Mouse (Mus musculus) right cerebral cortex, postnatal 36 days (tissue): ENCODE results near the gene Gm48552.

Source experiments
- DNase-seq, 2 experiments: peaks; one replicate each; pipeline ENCODE4 v3.0.0; 2022; ENCODE audit warnings: low spot score in 2 of 2, mixed read lengths in 1 of 2

Gene Gm48552

DNA sequence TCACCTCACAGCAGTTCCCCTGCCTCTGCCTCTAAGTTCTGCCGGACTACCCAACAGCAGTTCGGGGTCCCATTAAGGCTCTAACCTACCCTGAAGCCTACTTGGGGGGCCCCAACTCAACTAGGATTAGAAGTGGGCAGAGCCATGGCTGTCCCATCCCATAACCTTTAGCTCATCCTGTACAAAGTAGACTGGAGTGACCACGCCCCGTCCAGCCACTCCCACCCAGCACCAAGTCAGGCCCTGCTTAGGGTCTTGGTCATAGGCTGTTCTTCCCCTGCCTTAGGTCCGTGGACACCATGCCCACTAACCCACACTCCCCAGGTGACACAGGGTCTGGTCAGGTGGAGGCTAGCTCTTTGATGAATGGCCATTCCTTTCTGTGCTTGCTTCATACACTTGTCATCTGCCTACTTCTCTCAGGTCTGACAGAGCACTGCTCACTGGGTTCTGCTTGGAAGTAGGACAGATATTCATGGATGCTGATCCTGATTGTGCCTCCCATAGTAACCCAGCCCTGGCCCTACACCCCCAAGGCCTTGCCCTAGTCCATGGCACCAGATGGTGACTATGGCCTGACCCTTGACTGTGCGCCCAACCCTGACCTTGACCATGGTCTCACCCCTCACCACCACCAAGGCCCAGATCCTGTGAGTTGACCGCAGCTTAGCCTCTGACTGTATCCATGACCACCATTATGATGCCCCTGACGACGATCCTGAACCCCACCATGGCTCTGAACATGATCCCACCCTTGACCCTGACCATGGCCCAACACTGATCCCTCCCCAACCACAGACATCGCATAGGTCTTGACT is 30.5 kb downstream of the Gm48552 start:
- no peak for DNase-seq

DNA sequence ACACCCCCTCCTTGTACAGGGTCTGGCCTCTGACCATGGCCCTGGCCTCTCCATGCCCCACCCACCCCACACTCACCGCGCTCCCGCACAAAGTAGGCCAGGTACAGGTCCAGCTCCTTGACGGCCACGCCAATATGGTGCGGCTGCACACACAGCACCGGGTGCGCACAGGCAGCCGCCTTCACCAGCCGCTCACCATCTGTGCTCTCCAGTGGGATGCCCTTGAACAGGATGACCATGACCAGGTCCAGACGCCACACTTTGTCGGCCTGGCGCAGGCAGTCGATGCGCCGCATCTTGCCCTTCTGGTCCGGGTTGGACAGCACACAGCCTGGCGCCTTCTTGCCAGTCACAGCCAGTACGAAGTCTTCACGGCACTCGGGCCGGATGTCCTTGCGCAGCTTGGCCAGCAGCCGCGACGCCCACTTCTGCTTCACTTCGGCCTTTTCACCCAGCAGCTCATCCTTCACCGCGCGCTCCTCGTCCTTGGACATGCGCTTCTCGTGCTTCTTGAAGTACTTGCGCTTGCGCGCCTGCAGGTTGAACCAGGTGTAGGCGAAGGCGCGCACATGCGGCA is 31.5 kb downstream of the Gm48552 start:
- no peak for DNase-seq

DNA sequence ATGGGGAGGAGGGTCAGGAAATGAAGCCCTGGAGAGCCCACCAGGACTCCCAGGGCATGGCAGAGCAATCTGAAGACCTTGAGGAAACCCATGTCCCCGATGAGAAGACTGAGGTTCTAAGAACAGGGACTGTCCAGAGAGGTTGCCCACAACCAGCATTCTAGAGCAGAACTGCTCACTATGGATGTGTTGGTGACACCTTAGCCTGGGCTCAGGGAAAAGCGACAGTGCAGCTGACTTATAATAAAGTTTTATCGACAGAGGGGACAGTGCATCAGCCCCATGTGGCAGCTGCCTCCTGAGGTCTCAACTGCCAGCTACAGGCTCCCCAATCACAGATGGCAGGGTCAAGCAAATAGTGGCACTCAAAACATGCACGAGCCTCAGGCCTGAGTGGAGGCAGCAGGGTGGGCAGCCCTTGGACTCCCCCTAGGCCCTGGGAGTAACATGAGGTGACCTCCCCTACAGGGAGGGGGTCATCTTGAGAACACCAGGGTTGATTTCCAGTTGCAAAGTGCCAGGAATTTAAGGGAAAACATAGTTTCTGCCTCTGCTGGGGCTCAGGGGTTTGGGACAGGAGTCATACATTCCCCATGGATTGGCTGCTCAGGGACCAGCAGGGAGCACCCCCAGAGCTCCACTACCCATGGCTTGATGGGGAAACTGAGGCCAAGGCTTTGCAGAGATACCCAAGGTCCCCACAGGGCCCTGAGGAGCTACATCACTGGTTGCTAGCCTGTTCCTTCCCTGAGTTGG is 32.4 kb downstream of the Gm48552 start:
- no peak for DNase-seq

DNA sequence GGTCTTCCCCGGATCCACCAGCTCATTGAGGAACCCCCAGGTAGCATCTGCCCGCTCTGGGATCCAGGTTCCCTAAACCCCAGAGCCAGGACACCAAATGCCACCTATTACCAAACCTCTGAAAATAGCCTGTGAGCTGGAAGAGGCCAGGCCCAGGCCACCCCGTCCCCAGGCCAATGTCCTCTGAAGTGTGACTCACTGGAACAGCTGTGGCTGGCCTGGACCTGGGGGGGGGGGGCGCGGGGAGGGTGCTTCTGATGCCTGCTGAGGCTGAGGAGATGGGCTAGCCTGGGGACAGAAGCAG is 32.9 kb downstream of the Gm48552 start:
- peak in 1 of 2 experiments; percentile 0 for DNase-seq

DNA sequence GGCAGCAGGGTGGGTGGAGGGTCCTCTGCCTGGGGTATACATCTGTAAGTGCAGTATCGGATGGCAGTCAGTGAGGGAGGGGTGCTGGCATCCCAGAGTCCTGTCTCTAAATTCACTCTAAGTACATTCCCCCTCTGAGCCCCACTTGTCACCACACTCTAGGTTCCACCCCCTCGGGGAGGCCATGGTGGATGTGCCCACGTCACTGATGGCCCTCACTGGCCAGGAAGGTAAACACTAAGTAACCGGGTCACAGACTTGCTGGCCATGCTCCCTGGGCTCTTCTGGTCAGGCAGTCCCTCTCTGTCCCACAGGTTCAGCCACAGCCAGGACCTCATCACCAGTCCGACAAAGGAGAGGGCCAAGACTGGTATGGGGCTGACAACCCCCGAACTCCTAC is 33.4 kb downstream of the Gm48552 start:
- DNase-seq, result no peak

DNA sequence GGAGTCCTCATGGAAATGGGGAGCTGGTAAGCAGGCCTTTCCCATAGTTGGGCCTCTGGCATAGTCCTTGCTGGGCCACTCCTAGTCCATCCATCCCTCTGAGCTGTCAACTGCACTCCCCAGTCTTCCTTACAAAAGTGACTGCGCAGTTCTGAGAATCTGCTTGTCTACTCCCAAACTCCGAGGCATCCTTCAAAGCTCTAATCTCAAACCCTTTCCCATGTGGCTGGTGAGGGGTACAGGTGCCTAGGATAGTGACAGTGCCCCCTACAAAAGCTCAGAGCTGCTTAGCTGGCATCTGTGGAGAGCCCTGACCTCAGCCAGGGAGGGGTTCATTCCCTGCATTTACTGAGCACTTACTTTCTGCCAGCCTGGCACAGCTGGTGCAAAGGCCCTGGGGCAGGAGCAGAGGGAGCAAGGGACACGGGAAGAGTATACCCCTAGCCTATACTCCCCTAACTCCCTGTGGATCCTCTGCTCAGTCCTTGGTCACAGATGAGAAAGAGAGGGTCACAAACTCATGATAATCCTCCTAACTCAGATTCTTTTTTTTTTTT is 33.9 kb downstream of the Gm48552 start:
- DNase-seq, result no peak

DNA sequence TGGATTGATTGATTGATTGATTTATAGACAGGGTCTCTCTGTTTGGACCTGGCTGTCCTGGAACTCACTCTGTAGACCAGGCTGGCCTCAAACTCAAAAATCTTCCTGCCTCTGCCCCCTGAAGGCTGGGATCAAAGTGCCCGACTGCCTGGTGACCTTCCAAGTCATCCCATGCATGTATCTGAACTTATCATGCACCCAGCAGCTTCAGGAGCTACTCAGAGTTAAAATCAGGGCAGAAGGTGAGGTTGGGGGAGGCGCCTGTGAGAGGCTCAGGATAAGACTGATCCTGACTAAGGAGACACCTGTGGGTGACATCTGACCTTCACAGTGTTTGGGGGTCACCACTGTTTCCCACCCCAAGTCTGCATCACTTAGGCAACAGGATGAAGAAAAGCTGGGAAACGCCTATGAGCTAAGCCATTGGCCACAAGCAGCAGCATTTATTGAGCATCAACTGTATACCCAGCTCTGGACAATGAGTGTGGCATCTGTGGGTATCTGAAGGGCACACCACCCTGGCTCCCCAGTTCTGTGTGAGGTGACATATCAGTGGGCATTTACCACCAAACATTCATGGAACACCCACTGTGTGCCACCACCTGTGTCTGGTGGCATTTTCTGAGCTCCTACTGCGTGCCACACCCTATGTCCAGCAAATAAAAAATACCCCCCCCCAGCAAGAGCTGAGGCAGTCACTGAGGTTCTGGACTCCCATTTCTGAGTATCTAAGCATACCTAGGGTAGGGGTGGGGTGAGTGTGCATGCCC is 34.9 kb downstream of the Gm48552 start:
- no peak for DNase-seq

DNA sequence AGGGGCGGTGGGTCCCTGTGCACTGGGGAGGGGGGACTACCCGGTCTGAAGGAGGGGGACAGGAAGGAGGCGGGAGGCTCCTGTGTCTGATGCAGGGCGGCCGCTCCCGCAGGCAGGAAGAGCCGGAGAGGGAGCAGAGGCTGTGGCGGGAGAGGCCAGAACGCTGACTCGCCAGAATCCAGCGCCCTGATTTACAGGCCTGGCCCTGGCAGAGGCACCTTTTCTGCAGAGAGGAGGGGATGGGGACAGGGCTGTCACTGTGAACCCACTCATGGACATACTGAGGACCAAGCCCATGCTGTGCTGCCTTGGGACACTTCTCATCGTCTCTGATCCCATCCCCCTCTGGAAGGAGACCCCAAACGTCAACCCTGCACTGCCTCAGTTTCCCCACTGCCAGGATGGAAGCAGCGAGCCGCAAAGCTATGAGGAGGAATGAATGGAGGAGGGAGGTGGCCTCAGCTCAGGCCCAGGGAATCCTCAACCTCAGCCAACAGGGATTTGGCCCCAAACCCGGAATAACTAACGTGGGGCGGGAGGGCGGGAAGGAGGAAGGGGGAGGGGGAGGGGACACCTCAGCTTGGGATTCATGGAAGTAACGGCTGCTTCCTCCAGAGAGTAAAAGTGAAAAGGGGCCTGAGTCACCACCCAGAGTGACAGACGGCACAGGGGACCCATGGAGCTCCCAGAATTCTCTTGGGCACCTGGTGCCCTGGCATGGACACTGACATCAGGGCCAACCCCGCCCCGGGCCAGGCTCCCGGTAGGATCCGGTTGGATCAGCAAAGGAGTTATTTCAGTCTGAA is 35.6 kb downstream of the Gm48552 start:
- DNase-seq, result no peak

DNA sequence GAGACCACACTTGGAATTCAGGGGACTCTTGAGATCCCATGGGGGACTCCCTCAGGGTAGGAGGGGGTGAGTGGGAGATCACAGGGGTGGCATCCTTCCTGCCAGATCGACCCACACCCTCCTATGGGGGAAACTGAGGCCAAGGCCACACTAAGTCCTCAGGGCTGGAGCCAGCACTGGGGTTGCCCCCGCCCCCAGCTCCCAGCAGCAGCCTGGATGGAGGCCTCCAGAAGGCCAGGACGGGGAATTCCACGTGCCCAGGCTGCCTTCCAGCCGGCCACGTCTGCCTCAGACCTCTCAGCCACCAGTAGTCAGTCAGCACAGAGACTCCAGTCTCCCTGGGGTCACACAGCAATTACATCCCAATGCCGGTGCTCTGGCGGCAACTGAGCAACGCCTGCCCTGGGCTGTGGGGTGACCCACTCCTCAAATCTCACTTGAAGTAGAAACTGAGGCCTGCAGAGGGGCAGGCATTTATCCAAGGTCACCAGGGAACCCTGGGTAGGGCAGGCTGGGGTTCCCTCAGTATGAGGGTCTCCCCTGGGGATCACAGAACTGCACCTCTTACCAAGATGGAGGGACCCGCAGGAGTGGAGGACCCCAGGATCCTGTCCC is 36.5 kb downstream of the Gm48552 start:
- no peak for DNase-seq

DNA sequence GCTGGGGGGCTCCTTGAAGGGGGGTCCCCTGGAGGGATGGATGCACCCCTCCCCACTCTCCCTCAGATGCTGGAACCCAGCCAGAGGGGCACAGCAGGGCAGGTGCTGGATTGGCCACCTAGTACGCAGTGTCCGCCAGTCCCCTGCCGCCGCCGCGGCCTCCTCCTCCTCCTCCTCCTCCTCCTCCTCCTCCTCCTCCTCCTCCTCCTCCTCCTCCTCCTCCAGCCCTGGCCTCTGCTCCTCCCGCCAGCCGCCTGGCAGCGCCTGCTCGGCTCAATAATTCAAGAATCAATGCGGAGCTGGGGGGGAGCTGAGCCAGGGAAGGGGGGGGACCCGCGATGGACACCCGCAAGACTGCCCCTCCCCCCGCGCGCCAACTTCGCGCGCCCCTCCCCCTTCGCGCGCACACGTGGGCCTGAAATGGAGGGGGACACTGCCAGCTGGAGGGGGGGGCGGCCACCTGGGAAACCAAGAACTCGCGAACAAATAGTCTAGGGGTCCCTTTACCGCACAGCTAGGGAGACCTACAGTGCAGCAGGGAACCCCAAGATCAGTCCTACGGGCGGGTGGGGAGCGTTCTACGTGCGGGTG is 37.4 kb downstream of the Gm48552 start:
- DNase-seq, result no peak

DNA sequence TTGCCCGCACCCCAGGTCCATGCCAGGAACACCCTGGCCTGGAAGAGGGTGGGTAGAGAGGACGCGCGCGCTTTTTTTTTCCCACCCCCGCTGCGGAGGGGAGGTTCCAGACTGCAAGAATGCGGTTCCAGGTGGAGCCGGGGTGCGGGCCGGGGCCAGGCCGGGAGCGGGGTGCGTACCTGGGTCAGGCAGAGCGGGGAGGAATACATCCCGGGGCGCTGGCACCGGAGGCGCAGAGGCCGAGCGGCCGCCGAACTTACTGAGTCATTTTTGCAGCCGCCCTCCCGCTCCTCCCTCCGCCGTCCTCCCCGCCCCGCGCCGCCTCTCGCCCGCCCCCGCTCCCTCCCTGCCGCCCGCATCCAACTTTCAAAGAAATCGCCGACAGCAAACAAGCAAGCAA is 38.1 kb downstream of the Gm48552 start:
- no peak for DNase-seq

DNA sequence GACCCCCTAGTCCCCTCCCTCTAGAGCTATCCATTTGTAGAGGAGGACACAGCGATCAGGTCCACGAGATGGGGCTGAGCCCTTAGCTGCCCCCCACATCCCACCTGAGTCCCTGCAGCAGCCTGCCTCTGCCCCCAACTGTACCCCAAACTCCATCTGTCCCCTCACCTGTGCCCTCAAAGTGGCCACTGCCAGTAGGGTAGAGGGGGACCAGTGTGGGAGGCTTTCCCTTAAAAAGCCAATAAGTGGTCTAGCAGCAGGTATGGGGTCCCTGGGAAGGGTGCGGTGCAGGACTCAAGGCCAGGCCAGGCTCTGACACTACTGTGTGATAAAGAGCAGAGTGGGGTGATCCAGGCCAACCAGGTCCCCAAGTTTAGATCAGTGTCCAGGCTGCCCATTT is 38.5 kb downstream of the Gm48552 start:
- DNase-seq, result no peak

DNA sequence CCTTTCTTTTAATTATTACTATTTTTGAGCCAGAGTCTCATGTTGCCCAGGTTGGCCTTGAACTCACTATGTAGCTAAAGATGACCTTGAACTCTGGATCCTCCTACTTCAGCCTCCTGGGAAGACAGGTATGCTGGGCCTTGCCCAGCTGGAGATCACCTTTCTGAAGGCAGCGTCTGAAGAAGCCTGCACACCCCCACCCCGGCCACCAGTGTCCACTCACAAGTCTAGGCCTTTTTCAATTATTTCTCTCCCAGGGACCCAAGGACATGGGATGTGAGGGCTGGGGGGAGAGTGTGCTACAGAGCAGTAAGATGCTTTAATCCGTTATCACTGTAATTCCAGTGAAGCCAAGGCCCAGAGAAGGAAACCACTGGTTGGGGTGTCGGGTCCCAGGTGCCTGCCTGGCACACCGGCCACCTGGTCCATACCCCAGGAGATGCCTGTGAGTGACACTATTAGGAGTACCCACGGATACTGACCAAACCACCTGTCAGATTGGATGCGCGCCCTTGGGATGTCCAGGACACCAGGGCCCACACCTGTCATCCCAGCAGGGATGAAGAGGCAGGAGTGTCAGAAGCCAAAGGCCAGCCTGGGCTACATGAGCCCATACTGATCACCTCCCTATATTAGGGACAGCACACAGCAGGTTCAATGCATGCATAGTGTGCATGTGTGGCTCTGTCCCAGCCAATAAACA is 39.1 kb downstream of the Gm48552 start:
- no peak for DNase-seq

DNA sequence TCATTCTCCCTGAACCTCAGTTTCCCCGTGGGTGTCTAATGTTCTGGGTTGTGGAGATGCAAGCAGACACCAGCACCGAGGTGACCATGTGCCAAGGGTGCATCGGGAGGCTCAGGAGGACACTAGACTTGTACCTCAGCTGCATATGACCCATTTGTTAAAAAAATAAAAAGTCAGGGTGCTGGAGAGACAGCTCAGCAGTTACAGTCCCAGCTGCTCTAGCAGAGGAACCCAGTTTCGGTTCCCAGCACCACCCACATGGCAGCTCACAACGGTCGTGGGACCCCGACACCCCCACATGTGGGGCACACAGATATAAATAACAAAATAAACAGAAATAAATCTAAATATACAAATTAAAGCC is 39.7 kb downstream of the Gm48552 start:
- DNase-seq, result no peak

DNA sequence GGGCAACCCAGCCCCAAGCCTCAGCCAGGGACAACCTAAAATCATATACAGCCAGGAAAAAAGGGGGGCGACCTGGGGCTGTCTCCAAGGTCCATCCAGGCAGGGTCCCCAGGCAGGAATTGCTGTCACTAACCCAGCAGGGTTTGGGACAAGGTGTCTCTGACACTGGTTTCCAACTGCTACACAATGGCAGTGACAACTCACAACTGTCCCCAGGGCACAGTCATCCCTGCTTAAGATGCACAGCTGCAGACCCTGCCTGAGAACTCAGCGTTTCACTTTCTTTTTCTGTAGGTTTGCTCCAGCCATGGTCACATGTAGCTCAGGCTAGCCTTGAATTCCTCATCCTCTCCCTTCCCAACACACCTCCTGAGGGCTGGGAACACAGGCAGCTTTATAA is 40.3 kb downstream of the Gm48552 start:
- DNase-seq, result no peak

DNA sequence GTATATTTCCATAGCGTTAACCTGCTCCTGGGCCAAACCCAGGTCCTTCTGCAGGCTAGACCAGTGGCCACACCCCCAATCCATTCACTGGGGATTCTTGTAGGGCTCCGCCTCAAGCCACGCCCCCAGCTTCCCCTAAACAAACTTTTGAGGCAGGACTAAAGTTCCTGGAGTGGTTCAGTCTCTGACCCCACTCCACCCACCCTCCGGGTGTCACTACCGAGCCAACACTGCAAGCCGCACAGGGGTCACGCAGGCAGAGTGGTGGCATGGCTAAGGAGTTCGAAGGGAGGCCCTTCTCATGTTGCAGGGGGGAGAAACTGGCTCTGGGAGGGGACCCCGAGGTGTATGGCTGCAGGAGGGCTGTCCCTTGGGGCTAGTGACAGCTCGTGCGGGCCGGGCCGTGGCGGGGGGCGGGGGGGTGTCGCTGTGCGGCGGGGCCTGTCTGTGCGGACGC is 40.8 kb downstream of the Gm48552 start:
- DNase-seq, result peak in 1 of 2 experiments; percentile 70

DNA sequence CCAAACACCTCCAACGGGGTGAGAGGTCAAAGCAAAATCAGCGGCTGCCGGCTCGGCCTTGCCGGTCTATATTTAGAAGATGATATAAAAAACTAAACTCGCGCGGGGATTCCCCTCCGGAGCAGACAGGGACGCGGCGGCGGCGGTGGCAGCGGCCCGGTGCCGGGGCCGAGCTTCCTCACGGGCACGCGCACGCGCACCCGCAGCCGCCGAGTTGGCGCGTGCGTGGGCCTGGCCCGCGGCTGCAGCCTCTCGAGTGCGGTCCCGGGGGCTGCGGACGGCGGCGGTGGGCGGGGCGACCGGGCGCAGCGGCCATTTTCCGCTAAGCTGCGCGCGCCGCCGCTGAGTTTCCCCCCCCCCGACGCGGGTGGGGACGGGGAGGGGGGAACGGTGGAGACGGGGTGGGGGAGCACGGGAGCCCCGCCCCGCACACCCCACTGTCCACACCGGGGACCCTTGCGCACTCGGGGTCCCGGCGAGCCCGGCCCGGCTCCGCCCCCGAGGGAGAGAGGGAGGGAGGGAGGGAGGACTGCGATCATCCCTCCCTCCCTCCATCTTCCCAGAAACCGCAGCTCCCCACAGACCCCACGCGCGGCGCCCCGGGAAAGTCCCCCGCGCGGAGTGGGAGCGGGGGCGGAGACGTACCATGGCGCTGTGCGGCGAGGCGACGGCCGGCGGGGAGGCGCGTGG is 41.5 kb downstream of the Gm48552 start:
- peak; percentile 65 to 78 for DNase-seq

DNA sequence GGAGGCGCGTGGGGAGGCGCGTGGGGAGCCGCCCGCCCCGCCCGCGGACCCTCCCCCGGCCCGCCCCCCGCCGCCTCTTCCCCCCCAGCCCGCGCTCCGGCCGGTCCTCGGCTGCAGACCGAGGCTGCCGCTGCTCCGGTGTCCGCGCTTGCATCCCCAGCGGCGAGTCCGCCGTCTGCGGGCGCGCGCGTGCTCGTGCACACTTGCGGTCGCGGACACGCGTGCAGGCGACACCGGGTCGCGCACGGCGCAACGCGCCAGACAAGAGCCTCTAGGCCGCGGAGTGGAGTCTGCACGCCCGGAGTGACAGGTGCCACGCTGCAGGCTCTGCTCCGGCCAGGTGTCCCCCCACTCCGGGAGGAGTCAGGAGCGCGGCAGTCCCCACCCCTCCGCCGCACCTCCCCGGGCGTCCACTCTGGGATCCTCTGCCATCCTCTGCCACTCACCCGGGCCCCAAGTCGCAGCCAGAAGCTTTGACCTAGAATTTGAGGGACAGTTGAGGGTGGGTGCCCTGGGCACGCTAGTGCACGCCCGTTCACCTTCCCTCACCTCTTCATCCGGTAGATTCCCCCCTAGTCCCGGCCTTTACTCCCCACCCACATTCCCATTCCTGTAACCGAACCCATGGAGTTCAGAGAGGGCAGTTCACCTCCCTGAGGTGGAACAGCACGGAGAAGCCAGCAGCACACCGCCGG is 42.2 kb downstream of the Gm48552 start:
- DNase-seq, result peak; percentile 56 to 66
